Mouse (Mus musculus) CD4-positive helper T cell, adult 2 months (primary cell): ENCODE data around the gene Irf2.

Source experiments
- DNase-seq: peaks from one replicate; pipeline ENCODE4 v3.0.0-alpha.2; 2012; ENCODE audit warnings: low read depth, missing footprints, low spot score

Gene Irf2

DNA sequence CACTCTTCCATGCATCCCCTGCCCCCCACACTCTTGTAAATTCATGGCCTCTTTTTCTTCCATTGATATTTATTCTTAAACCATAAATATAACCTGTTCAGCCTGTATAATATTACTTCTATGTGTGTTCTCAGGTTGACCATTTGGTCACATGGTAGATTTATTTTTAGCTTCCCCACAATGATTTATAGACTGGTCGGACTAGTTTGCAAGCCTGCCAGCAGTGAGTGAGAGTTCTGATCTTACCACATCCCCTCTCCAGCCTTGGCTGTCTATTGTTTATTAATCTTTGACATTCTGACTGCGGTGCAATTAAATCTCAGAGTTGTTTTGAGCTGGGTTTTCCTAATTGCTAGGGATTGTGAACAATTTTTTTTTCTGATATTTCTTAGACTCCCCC is 60.2 kb downstream of the Irf2 start:
- DNase-seq: no peak

DNA sequence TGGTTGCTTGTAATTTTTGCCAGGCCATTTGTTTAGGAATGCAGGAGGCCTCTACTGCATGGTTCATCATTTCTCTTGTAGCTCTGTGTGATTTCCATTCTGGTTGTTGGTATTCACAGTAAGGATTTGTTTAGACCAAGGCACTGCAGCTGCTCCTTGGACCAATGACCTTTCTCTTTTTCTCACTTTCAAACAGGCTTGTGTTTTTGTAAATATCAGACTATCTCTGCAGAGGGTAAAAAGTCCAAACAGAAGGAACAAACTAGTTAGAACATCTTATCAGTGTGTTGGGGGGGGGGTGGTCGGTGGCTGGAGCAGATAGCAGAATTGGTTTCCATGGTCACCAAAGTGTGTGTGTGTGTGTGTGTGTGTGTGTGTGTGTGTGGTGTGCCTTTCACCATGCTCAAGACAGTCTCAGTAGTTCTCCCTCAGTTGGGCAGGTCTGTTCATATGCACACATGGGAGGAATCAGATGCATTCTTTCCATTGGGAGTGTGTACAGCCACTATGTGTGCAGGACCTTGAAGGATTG is 61.7 kb downstream of the Irf2 start:
- DNase-seq: no peak

DNA sequence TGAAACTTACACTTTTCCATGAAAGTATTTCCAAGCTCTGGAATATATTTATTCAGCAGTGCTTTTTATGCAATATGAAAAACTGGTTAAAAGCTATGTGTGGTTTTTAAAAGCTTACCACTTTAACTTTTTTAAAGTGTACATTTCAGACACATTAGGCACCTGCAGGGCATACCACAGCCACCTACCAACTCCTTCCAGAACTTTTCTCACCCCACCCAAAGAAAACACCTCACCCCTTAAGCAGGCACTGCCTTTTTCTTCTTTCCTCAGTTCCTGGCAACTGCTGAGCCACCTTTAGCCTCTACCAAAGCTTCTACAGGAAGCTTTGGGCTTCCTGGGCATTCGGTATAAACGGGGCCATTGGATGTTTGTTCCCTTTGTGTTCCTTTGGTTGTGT is 62.5 kb downstream of the Irf2 start:
- DNase-seq: no peak

DNA sequence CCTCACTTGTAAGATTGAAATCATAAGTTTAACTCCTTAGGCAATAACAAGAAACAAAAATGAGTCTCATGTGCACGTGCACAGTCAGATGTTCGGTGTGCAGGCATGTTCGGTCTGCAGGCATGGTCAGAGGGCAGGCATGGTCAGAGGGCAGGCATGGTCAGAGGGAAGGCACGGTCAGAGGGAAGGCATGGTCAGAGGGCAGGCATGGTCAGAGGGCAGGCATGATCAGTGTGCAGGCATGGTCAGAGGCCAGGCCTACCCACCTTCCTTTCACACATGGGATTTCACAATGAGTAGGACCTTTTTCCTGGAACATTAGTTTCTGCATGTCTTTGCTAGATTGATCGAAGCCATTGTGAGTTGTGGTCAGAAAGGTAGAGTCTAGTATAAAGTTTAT is 65.2 kb downstream of the Irf2 start:
- no peak for DNase-seq

DNA sequence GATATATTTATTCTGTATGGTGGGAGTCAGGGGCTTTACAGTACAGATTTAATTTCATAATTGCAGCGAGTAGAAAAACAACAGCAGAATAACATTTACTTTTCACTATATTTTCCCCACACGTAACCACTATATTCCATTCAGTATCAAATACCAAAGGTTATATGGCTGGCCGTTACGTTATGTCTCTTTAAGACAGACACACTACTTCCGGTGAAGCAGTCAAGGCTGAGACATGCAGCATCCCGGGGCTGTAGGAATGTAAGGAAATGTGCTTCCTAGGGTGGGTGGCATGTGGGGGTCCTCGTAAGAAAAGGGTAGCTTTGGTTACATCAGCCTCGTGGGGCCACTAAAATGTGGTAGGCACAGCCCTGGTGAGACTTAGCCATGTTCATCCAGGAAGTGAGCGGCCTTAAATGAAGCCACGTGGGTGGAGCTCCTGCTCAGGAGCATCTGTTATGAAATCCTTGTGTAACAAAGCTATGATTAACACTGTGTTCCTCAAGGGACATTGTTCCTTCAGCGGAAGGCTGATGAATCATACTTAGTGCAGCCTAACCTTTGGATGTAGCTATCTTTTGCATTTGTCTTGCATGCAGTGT is 71.6 kb downstream of the Irf2 start:
- DNase-seq: no peak

DNA sequence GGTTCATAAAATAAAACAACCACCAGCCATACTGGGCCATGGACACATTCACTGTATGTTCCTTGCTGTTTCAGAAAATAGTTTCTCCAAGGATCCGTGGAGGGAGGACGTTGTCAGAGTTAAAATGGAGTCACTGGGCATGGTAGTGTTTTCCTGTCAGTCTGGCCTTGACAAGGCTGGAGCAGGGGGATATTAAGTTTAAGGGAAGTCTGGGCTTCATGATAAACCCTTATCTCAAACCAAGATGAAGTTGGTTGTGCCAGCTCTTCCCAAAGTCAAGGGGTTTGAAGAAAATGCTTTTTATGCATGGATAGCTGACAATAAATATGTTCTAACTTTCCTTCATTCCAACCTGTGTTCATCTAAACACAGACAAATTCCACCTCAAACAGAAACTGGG is 72.4 kb downstream of the Irf2 start:
- DNase-seq: no peak

DNA sequence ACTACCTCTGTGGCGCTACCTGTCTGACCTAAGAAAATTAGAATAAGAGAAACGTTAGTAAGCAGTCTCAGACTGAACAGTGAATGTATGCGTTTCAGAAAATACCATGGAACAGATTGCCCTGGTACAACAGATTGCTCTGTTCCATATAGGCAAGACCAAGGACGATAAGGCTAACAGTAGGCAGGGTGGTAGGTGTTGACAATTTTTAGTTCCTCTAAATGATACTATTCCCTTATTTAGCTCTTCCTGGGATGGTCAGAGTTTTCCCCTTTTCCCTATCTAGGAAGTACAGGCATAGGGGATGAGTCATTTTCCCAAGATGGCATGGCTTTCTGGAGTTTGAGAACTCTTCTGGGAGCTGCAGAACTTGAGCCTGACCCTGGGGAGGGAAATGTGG is 73.4 kb downstream of the Irf2 start:
- no peak for DNase-seq

DNA sequence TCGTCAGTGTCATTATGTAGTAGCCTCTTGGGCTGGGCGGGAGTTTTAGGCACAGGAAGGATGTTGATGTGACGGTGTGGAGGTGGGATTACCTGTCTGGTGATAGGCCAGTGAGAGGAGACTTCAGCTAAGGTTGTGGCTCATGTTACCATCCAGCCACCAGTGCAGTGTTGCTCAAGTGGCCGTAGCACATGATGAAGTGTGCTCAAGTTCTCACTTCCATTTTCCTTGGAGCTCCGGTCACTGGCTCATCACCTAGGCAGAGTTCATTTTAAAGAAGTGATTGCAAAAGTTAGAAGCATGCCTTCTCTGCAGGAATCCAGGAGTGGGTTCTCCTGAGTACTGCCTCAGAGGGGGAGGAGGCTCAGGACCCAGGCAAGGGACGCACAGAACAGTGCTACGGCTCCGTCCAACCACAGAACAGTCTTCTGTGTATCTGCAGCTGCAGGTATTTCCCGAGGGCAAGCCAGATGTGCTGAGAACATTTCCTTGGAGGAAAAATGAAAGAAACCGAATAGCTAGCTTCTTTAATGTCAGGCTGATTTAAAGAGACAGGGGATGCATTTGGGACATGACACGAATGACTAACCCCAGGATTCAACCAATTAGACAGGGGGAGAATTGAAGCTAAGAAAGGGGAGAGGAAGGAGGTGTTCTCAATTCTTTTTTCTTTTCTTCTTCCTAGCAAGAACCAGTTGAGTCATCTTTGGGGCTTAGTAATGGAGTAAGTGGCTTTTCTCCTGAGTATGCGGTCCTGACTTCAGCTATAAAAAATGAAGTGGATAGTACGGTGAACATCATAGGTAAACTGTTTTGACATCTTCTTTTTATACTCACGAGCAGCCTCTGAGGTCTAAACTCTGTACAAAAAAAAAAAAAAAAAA is 78.8 kb downstream of the Irf2 start:
- no peak for DNase-seq

DNA sequence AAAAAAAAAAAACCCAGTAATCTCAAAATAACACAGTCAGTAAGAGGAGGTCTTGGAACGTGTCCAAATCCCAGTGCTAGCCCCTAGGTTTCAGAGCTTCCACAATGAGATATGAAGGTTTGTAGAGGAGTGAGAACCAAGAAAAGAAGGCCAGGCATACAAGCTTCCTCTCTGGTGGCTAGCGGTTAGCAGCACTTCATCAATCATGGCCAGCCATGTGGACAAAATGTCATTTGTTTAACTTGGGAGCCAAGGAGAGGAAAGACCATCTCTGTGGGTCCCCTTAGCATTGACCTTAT is 79.4 kb downstream of the Irf2 start:
- no peak for DNase-seq

DNA sequence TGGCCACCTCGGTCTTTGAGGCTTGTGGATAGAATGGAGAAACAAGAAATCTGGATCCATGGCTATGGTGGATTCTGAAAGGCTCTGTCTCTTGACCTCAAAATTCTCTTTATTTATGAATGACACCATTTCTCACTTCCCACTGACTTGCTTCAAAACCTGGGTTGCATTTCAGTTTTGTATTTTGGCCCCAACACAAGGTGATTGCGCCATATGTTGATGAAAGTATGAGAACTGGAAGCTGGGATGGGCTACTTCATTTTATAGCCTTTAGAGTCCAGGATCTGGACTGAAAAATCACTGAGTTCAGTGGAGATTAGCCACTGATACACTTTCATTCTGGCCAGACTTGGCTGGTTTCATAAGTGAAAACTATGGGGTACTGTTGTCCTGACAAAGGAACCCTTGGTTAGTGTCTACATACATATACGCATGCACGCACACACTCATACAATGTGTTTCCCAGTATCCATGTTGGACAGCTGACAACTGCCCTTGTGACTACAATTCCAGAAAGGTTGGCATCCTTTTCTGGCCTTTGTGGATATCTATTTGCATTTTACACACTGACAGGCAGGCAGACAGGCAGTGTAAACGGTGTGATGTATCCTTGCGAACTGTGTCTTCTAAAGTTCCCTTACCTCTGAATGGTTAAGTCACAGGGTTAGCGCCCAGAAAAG is 89.3 kb downstream of the Irf2 start:
- DNase-seq: no peak

DNA sequence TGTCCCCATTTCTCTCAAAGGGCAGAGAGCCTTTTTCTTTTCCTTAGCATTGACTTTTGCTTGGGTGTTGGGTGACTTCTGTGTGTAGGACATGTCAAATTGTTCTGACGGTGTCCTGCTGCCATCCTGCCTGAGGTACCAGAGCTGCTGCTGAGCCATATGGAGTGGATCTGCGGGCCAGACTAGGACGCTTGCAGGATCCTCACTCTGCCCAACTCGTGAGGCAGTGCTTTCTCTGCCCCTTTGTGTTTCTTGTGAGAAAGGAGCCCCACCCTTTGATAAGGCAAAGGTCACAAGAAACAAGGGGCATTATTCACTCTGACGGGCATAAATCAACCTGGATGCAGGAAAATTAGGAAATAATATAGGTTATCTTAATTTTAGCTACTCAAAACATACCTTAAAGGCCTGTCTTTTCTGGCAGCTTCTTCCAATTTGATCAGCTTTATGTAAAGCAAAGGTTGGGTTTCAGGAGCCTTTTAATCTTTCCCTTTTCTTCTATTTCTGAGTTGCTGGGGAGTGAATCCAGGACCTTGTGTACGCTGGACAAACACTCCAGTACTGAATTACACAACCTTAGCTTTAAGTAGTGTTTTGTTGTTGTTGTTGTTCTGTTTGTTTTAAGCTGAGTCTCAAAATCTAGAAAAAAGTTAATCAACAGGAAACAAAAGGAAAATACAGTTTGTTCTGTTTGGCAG is 90.0 kb downstream of the Irf2 start:
- no peak for DNase-seq

DNA sequence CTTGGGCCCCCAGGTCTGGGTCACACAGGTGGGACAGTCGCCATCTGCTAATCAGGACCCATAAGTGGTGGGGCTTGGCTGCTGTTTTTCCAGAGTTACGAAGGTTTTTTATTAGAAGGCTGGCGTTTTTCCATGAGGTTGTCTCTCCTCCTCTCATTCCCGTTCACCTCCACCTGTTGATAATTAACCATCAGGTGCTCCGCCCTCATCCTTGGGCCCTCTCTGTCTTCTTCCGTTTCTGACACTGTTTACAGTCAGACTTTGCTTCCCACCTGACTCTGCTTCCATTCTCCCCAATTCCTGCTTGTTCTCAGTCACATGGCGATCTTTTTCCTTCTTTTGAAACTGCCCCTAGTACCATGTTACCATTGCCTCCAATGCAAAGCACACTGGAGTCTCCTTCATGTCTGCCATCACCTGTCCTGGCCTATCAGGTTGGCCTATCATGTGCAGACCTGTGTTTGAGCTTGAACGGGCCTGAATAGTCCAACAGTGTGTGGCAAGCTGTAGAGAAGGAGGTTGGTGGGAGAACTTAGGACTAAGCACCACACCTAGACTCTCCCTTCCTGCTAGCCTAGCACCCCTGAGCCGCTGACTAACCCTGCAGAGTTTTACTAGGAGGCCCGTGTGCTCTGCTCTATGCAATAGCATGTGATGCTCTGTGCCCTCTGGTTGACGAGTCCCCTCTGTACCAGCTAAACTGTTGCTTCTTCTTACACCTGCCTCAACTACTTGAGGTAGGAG is 90.8 kb downstream of the Irf2 start:
- no peak for DNase-seq

DNA sequence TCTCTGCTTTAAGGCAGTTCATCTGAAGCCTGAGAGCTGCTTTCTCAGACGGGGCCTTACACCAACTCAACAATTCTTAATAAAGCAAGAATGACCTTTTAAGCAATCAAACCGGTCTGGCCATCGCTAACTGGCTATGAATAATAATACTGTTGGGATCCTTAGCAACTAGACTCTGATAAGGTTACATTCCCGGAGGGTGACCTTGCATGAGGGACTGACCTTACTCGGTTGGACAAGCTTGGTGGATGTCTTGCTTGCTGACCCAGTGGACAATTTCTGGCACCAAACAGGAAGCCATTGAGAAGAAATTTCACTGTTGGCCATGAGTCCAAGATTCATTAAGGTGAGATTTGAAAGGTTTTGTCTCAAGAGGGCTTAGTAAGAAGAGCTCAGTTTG is 92.4 kb downstream of the Irf2 start:
- no peak for DNase-seq

DNA sequence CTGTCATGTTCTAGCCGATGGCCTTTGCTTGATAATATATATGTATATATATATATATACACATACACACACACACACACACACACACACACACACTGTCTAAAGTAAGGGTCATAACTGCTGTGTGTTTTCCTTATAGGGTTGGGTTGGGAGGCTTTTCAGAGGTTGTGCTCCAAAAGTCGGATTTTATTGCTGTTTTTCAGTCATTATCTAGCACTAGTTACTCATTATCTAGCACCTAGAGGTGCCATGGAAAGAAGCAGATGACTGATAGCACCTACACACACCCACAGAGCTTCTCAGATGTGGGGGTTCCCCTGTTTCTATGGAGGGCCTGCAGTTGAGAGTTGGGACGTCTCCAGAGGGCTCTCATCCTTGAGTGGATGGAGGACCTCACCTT is 92.9 kb downstream of the Irf2 start:
- DNase-seq: peak; percentile 24

DNA sequence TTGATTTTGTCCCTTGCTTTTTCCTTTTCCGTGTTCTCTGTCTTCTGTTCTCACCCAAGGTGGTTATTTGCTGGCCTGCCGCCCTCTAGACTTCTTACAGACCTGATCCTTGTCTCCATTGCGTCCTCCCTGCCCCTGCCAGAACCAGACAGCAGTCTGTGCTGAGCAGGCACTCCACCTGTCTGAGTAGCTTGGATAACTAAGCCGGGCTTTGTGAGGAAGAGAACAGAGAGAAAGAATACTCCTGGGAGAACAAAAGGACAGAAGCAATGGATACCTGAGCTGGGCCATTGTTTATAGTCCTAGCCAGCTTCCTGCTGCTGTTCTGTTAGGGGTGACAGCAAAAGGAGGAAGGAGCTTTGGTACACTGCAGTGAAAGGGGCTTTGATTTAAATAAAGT is 94.2 kb downstream of the Irf2 start:
- DNase-seq: no peak

DNA sequence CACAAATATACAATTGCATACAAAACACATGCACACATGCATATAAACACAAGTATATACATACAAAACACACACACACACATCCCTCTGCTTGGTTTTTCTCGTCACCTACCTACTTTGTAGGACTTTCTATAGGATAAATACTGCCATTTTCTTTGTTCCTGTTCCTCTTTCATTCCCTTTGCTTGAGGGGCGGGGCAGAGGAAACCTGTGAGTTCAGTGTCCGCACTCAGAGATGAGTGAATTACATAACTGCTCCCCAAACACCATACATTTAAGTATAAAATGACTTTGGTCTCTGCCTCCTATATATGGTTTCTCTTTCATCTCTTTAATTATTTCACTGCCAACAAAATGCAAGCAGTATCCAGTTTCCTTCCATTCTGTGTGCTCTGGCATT is 94.9 kb downstream of the Irf2 start:
- DNase-seq: no peak

DNA sequence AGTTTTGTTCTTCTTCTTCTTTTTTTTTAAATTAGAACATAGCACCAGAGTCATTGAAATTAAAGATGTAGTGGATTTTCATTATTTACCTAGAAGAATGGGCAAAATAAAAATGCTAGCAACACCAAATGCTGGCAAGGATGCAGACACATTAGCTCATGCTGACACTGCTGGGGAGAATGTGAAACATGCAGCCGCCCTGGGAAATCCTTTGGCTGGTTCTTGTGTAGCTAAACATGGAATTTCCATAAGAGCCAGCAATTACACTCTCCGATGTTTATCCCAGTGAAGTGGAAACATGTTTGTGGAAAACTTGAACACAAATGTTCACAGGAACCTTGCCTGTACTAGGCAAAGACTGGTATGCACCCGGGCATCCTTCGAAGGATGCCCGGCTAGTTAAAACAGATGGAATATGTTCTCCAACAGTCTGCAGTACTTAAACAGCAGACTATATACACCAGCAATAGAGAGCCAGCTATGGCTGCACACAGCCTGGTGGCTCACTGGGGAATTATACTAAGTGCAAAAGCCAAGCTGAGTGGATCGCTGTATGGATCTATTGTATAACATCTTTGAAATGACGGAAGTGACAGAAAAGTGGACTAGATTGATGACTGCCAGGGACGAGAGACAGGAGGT is 96.6 kb downstream of the Irf2 start:
- no peak for DNase-seq

DNA sequence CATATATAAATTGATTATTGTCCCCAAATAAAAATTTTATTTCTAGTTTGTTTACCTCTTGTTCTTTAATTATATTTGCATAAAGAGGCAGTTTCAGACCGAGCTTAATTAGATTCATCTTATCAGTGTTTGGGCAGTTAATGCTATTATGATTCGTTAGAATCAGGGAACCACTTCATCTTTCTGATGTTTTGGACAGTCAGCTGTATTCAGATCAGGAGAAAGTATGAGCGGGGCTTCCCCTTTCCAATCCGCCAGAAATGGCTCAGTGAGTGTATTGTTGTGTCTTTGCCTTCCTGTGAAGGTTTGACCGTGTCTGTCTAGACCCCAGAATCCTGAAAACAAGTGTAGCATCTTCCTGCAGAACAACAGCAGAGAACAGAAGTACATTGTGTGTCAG is 97.4 kb downstream of the Irf2 start:
- DNase-seq: no peak

DNA sequence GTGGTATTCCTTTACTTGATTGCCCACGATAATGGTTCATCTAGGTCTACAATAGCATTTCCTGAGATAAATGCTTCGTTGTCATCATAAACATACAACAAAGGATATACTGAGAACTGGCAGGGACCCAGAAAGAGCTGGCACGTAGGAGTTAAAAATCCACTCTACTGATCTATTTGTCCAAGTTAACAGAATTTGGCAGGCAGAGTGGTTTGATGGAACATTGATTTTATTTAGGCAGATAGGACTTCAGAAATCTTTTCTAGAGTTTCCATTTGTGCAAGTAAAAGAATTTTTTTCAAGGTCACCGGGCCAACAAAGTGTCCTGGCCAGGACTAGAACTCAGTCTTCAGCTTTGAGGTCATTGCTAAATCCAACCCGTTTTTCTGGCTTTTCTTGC is 98.5 kb downstream of the Irf2 start:
- no peak for DNase-seq

DNA sequence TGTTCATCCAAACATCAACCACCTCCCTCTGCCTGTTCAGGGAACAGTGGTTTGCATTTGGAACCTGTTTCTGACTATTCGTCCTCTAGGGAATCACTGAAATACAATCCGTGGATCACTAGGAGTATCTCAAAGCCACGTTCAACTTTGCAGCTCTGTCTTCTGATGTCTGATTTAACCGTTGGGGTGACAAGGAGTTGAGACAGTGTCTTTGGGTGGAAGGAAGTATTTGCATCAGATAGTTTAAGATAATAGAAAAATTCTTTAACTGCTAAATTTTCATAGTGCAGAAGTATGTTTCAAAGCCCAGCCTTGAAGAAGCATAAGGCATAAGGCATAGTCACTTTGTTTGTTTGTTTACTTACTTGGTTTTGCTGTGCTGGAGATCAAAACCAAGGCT is 100.9 kb downstream of the Irf2 start:
- no peak for DNase-seq

DNA sequence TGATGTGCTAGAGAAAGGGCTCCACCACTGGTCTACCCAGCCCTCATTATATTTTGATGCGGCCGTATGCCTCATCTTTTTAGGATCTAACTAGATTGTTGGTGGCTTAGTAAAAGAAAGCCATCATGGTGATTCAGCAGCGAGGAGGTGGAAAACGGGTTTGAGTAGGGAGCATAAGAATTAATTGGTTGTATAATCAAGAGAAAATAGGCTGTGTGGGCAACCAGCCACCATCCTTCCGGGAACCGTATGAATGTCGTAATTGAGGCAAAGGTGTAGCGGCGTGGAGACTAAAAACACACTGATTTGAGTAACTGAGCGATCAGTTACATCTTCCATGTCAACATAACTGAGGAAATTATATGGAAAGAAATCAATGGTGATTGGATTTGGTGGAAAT is 101.3 kb downstream of the Irf2 start:
- DNase-seq: no peak
